Mouse (Mus musculus) midbrain, embryonic 10.5 days (tissue): ENCODE data around the gene Kbtbd6. TPM values are rescaled to one million over a fixed set of nuclear protein-coding genes. Genes with fewer than 3 reads are reported as not detected.
A peak's percentile ranks its signal among the peaks of the same experiment; 100 is the strongest.
"Not testable (repeated sequence)": the region's sequence is repeated elsewhere in the genome, so short reads cannot be mapped to it uniquely, and the experiment has no call there.

ENCODE experiments used
- DNase-seq: peaks from one replicate; pipeline ENCODE4 v3.0.0-alpha.2; 2017; ENCODE audit warnings: low spot score
- H3K27ac ChIP-seq: fragments of 300-500 bp; sonication (generic); replicated peaks from 2 replicates; pipeline ENCODE4 v1.5.1; 2016; ENCODE audit warnings: mild to moderate bottlenecking
- H3K27me3 ChIP-seq: fragments of 300-500 bp; sonication (generic); 2 replicates; pipeline ENCODE4 v1.6.1; 2016; ENCODE audit warnings: low read depth, mild to moderate bottlenecking; ENCODE audit not compliant: poor library complexity, severe bottlenecking
- H3K36me3 ChIP-seq: fragments of 300-500 bp; sonication (generic); 2 replicates; pipeline ENCODE4 v1.6.1; 2016; ENCODE audit warnings: mild to moderate bottlenecking, moderate library complexity
- H3K4me1 ChIP-seq: fragments of 300-500 bp; sonication (generic); 2 replicates; pipeline ENCODE4 v1.6.1; 2016
- H3K4me3 ChIP-seq: fragments of 300-500 bp; sonication (generic); 2 replicates; pipeline ENCODE4 v1.5.1; 2016; ENCODE audit warnings: mild to moderate bottlenecking, moderate library complexity
- H3K9me3 ChIP-seq: fragments of 300-500 bp; sonication (generic); replicated peaks from 2 replicates; pipeline ENCODE4 v1.6.1; 2016; ENCODE audit warnings: mild to moderate bottlenecking
- WGBS: fragments of 180-500 bp; shearing (Covaris S2); methylation state at CpG from one replicate; pipeline ENCODE4 v1.1.7; 2016; 5-methylcytosine and 5-hydroxymethylcytosine counted together
- polyA plus RNA-seq: library from polyadenylated mRNA; unstranded; fragments of >200 nt; fragmentation: Nextera tagmentation; extraction: Ambion mirVana; gene quantifications from 2 replicates; pipeline ENCODE4 v1.2.1, GENCODE M21; 2016

Kbtbd6 gene
- polyA plus RNA-seq, 1 experiment from 2014 or later, result 5.9 TPM

DNA sequence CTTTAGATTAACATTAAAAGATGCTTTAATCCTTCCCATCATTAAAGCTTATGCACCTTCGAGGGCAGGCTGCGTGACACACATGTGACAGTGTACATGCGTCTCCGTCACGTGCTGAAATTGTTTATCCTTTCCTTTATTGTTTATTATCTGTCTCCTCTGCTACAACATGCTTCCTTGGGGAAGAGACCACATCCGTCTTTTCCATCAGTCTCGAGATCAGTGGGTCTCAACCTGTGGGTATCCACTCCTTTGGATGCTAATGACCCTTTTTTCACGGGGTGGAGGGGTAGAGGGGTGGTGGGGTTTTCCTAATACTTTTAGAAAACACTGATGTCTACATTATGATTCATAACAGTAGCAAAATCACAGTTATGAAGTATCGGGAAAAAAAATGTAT, 7.0 kb upstream of the Kbtbd6 start:
- Histone ChIP-seq H3K4me3 (peak overlapping the region; percentile 41; the same call in 1 of the 2 replicates), H3K27me3 (no peaks in the 10 kb centered on the region), H3K9me3 (peaks cover 3% of the 10 kb centered on the region; the same call in 1 of the 2 replicates), H3K4me1 (peaks cover 19% of the 10 kb centered on the region), H3K27ac (peak overlapping the region; percentile 66; the same call in 1 of the 2 replicates), H3K36me3 (no peaks in the 10 kb centered on the region)
- WGBS, result 87% methylated on average over 9 of the region's 9 CpGs
- no peak for DNase-seq

DNA sequence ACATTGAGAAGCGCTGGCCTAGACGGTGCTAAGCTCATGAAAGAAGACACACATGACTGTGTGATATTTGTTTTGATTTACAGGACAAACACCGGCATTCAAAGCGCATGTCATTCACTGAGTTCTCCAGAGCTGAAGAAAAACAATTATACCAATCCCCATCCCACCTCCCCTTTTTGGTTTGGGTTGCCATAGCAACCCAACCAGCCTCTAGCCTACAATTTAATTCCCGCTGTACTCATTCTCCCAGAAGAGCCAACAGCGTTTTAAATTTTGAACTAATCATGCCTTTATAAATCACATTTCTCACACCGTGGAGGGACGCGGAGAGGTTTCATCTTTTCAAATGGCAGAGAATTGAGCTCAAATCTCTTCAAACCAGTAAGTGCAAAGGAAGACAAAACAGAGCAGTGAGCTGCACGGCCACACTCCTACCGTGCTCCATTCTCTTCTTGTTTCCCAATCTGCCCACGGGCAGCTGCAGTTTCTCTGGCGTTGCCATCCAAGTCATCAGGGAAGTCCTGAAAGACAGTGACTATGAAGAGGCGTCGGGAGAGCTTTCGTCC, 6.5 kb upstream of the Kbtbd6 start:
- H3K27me3 ChIP-seq, result no peaks in the 10 kb centered on the region
- peak overlapping the region; percentile 66 for H3K27ac ChIP-seq
- no peaks in the 10 kb centered on the region for H3K9me3 ChIP-seq
- peak overlapping the region; percentile 41 for H3K4me3 ChIP-seq
- peaks cover 19% of the 10 kb centered on the region for H3K4me1 ChIP-seq
- no peaks in the 10 kb centered on the region for H3K36me3 ChIP-seq
- peak; percentile 36 for DNase-seq
- WGBS, result 40% methylated on average over 16 of the region's 16 CpGs

DNA sequence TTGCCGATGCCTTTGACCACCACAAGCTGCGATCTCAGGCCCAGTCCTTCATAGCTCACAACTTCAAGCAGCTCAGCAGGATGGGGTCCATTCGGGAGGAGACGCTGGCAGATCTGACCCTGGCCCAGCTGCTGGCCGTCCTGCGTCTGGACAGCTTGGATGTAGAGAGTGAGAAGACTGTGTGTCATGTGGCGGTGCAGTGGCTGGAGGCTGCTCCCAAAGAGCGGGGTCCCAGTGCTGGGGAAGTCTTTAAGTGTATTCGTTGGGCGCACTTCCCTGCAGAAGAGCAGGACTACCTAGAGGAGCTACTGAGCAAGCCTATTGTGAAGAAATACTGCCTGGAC, 928 bp downstream of the Kbtbd6 start:
- not testable (repeated sequence) for H3K27ac ChIP-seq, H3K9me3 ChIP-seq, H3K36me3 ChIP-seq, DNase-seq, H3K4me3 ChIP-seq, H3K4me1 ChIP-seq, H3K27me3 ChIP-seq
- 94% methylated on average over 8 of the region's 10 CpGs for WGBS

DNA sequence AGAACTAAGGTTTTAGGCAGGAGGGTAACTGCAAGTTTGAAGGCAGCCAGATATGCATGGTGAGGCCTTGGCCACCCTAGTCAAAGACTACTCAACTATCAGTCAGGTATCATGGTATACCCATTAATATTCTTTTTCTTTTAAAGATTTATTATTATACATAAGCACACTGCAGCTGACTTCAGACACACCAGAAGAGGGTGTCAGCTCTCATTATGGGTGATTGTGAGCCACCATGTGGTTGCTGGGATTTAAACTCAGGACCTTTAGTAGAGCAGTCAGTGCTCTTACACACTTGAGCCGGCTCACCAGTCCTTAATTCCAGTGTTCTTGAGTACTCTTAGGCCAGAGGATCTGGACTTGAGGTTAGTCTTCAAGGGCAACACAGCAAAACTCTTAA, 8.8 kb downstream of the Kbtbd6 start:
- no peaks in the 10 kb centered on the region for H3K9me3 ChIP-seq
- no peaks in the 10 kb centered on the region for H3K27me3 ChIP-seq
- no peaks in the 10 kb centered on the region for H3K4me1 ChIP-seq
- peaks cover 55% of the 10 kb centered on the region for H3K36me3 ChIP-seq
- H3K27ac ChIP-seq, result no peak overlapping the region
- WGBS, result 84% methylated on average over 1 of the region's 1 CpGs
- no peak for DNase-seq
- no peak overlapping the region for H3K4me3 ChIP-seq

DNA sequence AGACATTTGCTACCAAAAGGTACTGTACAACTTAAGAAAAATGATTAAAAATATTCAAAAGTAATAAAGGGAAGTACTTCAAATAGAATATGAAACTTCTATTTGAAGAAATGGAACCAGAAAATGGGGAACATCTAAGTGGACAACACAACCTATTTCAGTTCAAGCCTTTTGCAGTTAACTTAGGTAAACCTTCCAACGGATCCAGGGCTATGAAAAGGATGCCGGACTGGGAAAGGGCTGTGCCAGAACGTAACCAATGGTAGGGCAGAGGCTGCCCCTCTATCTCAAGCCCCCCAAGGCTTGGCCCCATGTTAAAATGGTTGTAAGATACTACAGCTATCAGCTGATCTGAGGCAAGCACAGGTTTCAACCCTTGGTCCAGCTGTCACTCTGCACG, 9.4 kb downstream of the Kbtbd6 start:
- Histone ChIP-seq H3K9me3 (no peaks in the 10 kb centered on the region), H3K4me1 (no peaks in the 10 kb centered on the region), H3K27me3 (no peaks in the 10 kb centered on the region), H3K4me3 (no peak overlapping the region), H3K27ac (no peak overlapping the region), H3K36me3 (peaks cover 61% of the 10 kb centered on the region)
- no peak for DNase-seq
- 91% methylated on average over 4 of the region's 4 CpGs for WGBS

DNA sequence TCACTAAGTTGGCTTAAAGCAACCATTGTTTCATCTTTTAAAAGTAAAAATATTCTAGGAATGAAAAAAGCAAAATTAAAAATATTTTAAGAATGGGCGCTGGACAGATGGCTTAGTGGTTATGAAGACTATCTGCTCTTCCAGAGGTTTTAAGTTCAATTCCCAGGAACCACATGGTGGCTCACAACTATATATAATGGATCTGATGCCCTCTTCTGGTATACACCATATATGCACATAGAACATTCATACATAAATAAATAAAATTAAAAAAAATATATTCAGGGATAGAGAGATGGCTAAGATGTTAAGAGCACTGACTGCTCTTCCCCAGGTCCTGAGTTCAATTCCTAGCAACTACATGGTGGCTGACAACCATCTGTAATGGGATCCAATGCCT, 14.0 kb downstream of the Kbtbd6 start:
- H3K36me3 ChIP-seq, result peaks cover 97% of the 10 kb centered on the region
- WGBS, result 92% methylated on average over 1 of the region's 1 CpGs
- no peak for DNase-seq
- no peaks in the 10 kb centered on the region for H3K9me3 ChIP-seq
- H3K4me3 ChIP-seq, result no peak overlapping the region
- H3K4me1 ChIP-seq, result no peaks in the 10 kb centered on the region
- no peaks in the 10 kb centered on the region for H3K27me3 ChIP-seq
- H3K27ac ChIP-seq, result no peak overlapping the region

DNA sequence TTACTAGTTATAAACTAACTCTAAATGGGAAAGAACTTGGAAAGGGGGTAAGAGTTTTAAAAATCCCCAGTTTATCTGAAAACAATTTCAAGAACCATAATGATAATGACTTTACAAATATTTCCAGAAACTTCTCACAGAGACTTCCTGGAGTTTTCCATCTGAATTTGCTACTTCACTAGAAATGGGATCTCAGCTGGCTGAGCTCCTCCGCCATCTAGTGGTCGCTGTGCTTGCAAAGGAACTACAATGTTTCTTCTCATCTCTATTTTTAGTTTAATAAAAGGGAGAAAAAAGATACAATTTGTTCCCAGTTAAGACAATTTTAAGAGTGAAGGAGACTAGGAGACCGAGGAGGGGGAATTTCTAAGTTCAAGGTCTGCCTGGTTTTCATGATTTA, 16.0 kb downstream of the Kbtbd6 start:
- Histone ChIP-seq H3K36me3 (peaks cover 97% of the 10 kb centered on the region), H3K4me1 (no peaks in the 10 kb centered on the region), H3K27me3 (no peaks in the 10 kb centered on the region), H3K4me3 (no peak overlapping the region), H3K27ac (no peak overlapping the region), H3K9me3 (no peaks in the 10 kb centered on the region)
- 35% methylated on average over 3 of the region's 3 CpGs for WGBS
- DNase-seq, result peak; percentile 24

DNA sequence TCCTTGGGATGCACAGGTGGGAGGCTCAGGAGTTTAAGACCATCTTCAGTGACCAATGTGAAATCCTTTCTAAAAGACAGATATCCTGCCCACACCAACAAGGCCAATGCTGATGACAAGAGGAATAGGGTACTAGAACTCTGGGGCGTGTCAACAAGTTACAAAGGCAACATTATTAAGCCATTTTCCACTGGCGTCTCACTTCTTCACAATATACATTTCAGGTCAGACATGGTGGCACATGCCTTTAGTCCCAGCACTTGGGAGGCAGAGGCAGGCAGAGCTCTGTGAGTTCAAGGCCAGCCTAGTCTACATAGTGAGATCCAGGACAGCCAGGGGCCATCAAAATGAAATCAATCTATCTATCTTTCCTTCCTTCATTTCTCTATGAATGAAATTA, 21.7 kb downstream of the Kbtbd6 start:
- no peak for DNase-seq
- WGBS, result 97% methylated on average over 2 of the region's 2 CpGs
- no peak overlapping the region for H3K4me3 ChIP-seq
- H3K9me3 ChIP-seq, result no peaks in the 10 kb centered on the region
- H3K36me3 ChIP-seq, result peaks cover 98% of the 10 kb centered on the region
- no peak overlapping the region for H3K27ac ChIP-seq
- H3K27me3 ChIP-seq, result no peaks in the 10 kb centered on the region
- H3K4me1 ChIP-seq, result no peaks in the 10 kb centered on the region

DNA sequence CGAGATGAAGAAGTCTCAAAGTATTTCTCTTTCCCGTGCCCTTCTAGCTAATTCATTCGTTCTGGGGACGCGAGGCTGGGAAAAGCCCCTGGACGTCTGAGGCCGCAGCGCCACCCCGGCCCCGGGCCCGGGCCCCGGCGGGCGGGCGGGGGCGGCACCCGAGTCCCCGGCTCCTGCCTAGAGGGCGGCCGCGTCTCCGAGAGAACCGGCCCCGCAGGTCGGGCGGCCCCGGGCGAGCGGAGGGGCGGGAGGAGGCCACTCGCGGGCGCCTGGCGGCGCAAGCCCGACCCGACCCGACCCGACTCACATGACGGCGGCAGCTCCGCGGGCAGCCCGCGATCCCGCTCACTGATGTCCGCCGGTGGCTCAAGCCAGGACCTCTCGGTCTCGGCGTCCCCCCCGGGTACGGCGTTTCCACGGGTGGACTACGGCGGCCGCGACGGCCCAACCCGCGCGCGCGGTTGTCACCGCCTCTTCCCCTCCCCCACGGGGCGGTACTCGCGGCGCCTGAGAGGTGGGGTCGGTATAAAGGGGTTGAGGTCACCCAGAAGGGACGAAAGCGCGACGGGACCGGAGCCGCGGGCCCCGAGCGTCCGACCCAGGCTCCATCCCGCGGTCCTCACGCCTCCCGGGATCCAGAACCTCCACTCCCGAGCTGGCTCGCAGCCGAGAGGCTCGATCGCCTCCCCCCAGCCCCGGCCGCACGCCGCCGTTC, 29.1 kb downstream of the Kbtbd6 start, which contains the start of gene Elf1:
TSS of gene Elf1 (plus strand) at position 571 of the 715 bp plus-strand sequence.
- Histone ChIP-seq H3K27me3 (peaks cover 6% of the 10 kb centered on the region; the same call in 1 of the 2 replicates), H3K4me3 (peak within 1 kb of the TSS; percentile 65), H3K9me3 (no peaks in the 10 kb centered on the region), H3K4me1 (peaks cover 30% of the 10 kb centered on the region), H3K36me3 (peaks cover 31% of the 10 kb centered on the region), H3K27ac (peak within 1 kb of the TSS; percentile 98)
- peak; percentile 92 for DNase-seq
- WGBS, result under 1% methylated on average over 86 of the region's 96 CpGs

DNA sequence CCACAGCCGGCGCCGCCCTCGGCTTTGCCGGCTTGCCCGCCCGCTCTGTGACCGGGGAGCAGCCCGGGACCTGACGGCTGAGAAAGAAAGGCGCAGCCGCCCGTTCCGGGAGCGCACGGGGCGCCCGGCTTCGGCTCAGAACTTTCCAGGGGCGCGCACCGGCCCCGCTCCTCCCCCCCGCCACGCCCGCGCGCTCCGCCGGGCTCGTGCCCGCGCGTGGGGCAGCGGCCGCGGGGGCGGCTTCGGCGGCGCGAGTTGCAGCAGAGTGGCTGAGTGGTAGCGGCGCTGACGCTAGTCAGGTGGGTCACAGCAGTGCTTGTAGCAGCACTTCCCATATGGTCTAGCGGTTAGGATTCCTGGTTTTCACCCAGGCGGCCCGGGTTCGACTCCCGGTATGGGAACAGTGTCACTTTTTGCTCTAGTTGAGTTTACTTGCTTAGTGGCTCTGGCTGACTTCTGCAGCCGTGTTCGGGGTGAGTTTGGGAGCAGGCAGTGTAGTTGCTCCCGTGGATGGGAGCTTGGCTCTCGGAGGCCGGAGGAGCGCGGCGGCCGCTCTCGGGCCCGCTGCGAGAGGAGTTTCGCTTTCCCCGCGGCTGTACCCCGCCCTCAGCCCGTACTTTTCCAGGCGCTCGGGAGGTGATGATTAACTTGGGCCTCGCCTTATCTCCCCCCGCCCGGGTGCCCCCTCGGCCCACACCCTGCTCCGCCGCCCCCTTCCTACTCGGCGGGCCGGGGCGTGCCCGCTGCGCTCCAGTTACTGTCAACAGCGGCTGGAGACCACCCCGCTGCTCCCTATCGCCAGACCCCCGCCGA, 29.9 kb downstream of the Kbtbd6 start, which contains the start of gene Wbp4:
TSS of gene Wbp4 (minus strand) at position 182 of the 813 bp plus-strand sequence.
- peaks cover 12% of the 10 kb centered on the region for H3K27me3 ChIP-seq
- under 1% methylated on average over 80 of the region's 86 CpGs for WGBS
- DNase-seq, result peak; percentile 96

DNA sequence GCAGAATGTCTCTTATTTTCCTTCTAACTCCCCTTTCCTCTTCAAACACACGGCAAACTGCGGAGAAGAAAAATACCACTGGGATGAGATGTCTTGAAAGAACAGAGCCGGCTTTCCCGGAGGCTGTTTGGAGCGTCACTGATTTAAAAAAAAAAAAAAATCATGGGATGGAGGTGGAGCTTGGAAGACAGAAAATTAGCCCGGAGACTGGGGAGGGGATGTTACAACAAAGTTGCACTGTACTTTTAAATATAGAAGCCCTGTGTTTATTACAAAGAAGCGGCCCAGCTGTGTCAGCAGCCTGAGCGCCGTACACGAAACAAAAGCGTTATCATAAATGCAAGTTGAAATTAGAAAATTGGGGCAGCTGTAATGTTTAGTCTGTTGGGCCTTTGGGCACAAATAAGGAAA, 30.6 kb downstream of the Kbtbd6 start:
- peaks cover 18% of the 10 kb centered on the region for H3K27me3 ChIP-seq
- no peaks in the 10 kb centered on the region for H3K9me3 ChIP-seq
- under 1% methylated on average over 11 of the region's 11 CpGs for WGBS
- DNase-seq, result no peak
- H3K4me3 ChIP-seq, result peak overlapping the region; percentile 65
- peaks cover 17% of the 10 kb centered on the region for H3K36me3 ChIP-seq
- peaks cover 39% of the 10 kb centered on the region for H3K4me1 ChIP-seq
- peak overlapping the region; percentile 98 for H3K27ac ChIP-seq

More for the DNA sequence above, 29.9 kb downstream of the Kbtbd6 start, which contains the start of gene Wbp4:
- Histone ChIP-seq H3K4me3 (peak within 1 kb of the TSS; percentile 65), H3K4me1 (peaks cover 32% of the 10 kb centered on the region), H3K27ac (peak within 1 kb of the TSS; percentile 98), H3K36me3 (peaks cover 23% of the 10 kb centered on the region), H3K9me3 (no peaks in the 10 kb centered on the region)

DNA sequence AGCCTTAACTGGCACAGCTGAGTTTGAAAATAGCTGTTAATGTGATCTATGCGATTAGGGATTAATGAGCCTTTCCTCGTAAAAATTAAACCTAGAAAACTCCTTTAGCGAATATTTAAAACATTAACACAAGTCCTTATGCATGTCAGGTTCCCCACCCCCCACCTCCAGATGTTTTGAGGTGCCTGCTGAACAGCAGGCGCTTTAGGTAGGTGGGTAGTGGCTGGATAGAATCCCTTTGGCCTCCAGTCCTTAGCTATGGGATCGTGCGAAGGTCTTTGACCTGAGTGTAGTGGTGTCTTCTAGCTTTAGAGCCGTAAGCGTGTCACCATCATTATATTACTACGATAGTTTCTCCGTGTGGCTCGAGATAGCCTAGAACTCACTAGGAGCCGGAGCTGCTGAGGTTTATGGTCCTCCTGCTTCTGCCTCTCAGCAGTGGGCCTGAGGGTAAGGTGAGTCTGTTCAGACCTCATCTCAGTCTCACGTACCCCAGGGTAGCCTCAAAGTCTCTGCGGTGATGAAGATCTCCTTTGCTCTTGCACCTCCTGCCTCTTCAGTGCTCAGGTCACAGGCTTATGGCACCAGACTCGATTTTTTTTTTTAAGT, 31.2 kb downstream of the Kbtbd6 start:
- peak; percentile 17 for DNase-seq
- H3K4me3 ChIP-seq, result peak overlapping the region; percentile 65
- peaks cover 18% of the 10 kb centered on the region for H3K27me3 ChIP-seq
- H3K36me3 ChIP-seq, result peaks cover 12% of the 10 kb centered on the region
- H3K4me1 ChIP-seq, result peaks cover 44% of the 10 kb centered on the region
- H3K27ac ChIP-seq, result peak overlapping the region; percentile 98
- 32% methylated on average over 15 of the region's 15 CpGs for WGBS
- no peaks in the 10 kb centered on the region for H3K9me3 ChIP-seq
